Mouse (Mus musculus) CD4-positive, CD25-positive, alpha-beta regulatory T cell (primary cell): ENCODE results near the gene Olfr1426. TPM values are rescaled to one million over a fixed set of nuclear protein-coding genes. Genes with fewer than 3 reads are reported as not detected.

Source experiments
- polyA plus RNA-seq: library from polyadenylated mRNA; unstranded; fragments of 100-300 nt; shearing (Covaris generic); gene quantifications from one replicate; pipeline ENCODE4 v1.2.1, GENCODE M21; 2017

The Olfr1426 gene
- not detected for polyA plus RNA-seq

DNA sequence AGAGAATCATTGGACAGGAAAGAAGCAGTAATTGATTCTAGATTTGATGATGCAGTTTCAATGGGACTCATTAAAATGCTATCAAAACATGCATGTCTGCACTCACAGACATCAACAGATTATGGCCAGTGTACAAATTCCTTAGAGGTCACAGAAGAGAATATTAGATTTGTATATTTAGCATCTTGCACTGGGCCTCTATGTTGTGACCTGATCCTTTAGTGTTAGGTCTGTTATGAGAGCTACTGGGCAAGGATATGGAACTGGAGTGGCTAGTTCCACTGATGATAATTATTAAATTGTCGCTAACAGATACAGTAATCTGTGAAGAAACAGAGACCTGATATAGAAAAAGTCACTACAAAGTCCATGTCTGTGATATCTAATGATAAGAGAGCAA is at the start of gene Olfr1426:
Olfr1426 (minus strand) TSS at position 101 of the 400 bp plus-strand sequence.

DNA sequence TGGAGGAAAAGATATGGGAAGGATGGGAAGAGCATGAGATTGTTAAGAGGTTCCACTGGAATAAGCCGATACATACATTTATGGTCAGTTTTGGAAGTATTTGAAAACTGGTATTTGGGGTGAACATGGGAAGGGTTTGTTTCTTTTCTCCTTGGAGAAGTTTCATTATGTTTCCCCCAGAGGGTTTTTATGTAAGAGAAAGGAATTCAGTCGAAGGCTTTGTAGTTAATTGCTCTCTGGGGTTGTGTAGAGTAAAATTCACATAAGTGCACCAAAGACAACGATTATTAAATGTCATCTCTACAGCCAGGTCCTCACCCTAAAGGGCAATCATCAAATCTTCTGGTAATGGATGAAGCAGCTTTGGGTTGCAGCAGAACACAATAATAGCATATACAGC is 31.3 kb upstream of the Olfr1426 start, which contains the start of gene Olfr76:
Olfr76 (minus strand) TSS at position 101 of the 400 bp plus-strand sequence.

GRCm38 (mm10) chr19:12115797-12116196 is 24.0 kb upstream of the Olfr1426 start, which contains the start of gene Olfr1428:
Gene Olfr1428 (minus strand): TSS chr19:12115897.

DNA sequence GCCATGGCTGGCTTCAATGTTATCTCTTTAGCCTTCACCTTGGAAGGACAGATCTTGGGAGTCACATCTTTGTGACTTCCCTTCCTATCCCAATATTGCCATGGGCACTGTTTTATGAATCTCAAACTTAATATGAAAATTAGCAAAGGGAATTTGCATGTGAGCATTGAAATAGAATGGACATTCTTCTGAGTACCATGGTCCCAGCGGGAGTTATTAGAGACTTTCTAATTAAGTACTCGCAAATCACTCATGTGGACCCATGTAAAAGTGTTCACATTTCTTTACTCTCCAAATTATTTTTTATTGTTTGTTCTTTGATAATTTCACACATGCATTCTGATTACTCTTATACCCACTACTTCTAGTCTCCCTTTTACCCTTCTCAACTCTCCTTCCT is 11.4 kb upstream of the Olfr1426 start, which contains the start of gene Olfr1427:
Olfr1427 (minus strand) TSS at position 101 of the 400 bp plus-strand sequence.

DNA sequence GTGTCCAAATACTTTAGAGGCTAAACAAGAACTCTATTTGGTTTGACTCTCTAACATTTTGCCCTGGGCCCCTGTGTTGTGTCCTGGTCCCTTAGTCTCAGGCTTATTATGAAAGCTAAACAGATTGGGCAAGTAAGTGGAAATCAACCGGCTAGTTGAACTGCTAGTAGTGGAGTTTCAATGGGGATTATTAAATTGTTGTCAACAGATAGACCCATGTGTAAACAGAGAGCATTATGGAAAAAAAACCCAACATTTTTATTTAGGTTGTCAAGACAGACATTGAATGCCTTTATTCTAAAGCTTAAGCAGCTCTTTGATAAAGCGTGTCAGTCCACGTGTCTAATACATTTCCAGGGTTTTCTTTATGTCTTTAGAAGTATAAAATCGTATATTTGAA is 14.2 kb downstream of the Olfr1426 start, which contains the start of gene Olfr1425:
Olfr1425 (minus strand) TSS at position 101 of the 400 bp plus-strand sequence.

GRCm38 (mm10) chr19:12062582-12062981 is 29.2 kb downstream of the Olfr1426 start, which contains the start of gene Olfr1424:
Gene Olfr1424 (minus strand): TSS chr19:12062682.

GRCm38 (mm10) chr19:12041217-12041616 is 50.6 kb downstream of the Olfr1426 start, which contains the start of gene Olfr1423:
Gene Olfr1423 (minus strand): TSS chr19:12041317.

Other genes starting within 250 kb of the Olfr1426 start
- gene Olfr1418, start 230.9 kb downstream of the Olfr1426 start, polyA plus RNA-seq, result 0.11 TPM
- not detected for gene Olfr1419, start 216.9 kb downstream of the Olfr1426 start, polyA plus RNA-seq
- not detected for gene Olfr1420, start 205.4 kb downstream of the Olfr1426 start, polyA plus RNA-seq
- 22.5 TPM for gene Patl1, start 179.6 kb downstream of the Olfr1426 start, polyA plus RNA-seq
- gene Osbp, start 126.1 kb downstream of the Olfr1426 start, polyA plus RNA-seq, result 46.5 TPM
- gene Olfr1423, start 50.7 kb downstream of the Olfr1426 start, polyA plus RNA-seq, result 0.04 TPM
- not detected for gene Olfr1424, start 29.3 kb downstream of the Olfr1426 start, polyA plus RNA-seq
- not detected for gene Olfr1425, start 14.3 kb downstream of the Olfr1426 start, polyA plus RNA-seq
- not detected for gene Olfr1427, start 11.3 kb upstream of the Olfr1426 start, polyA plus RNA-seq
- gene Olfr1428, start 23.9 kb upstream of the Olfr1426 start, polyA plus RNA-seq, result not detected
- 0.06 TPM for gene Olfr76, start 31.2 kb upstream of the Olfr1426 start, polyA plus RNA-seq
- gene Olfr1555-ps1, start 78.1 kb upstream of the Olfr1426 start, polyA plus RNA-seq, result 0.23 TPM
- not detected for gene Olfr1431, start 108.6 kb upstream of the Olfr1426 start, polyA plus RNA-seq
- not detected for gene Olfr1432, start 140.6 kb upstream of the Olfr1426 start, polyA plus RNA-seq
- gene Olfr262, start 149.6 kb upstream of the Olfr1426 start, polyA plus RNA-seq, result not detected
- not detected for gene Olfr235, start 169.0 kb upstream of the Olfr1426 start, polyA plus RNA-seq
- gene Olfr1434, start 187.8 kb upstream of the Olfr1426 start, polyA plus RNA-seq, result not detected
- not detected for gene Olfr1436, start 207.1 kb upstream of the Olfr1426 start, polyA plus RNA-seq
- gene Olfr1437, start 233.1 kb upstream of the Olfr1426 start, polyA plus RNA-seq, result 0.11 TPM
- gene Olfr1438-ps1, start 243.9 kb upstream of the Olfr1426 start, polyA plus RNA-seq, result not detected